Mouse (Mus musculus) liver, embryonic 16.5 days (tissue): Measurements from ENCODE around the gene St3gal2. TPM values are rescaled to one million over a fixed set of nuclear protein-coding genes. Genes with fewer than 3 reads are reported as not detected.
"Not testable (repeated sequence)": the region's sequence is repeated elsewhere in the genome, so short reads cannot be mapped to it uniquely, and the experiment has no call there.

Experiments
- ATAC-seq: fragments of 200-750 bp; cut with Nextera tagmentation; 2 replicates; pipeline ENCODE4 v1.8.0; 2017; ENCODE audit warnings: low read depth, mild to moderate bottlenecking, moderate number of reproducible peaks, moderate library complexity
- H3K27ac ChIP-seq: fragments of 300-500 bp; sonication (generic); 2 replicates; pipeline ENCODE4 v1.5.1; 2014; ENCODE audit warnings: mild to moderate bottlenecking, low read length
- H3K27me3 ChIP-seq: fragments of 300-500 bp; sonication (generic); 2 replicates; pipeline ENCODE4 v1.6.1; 2014; ENCODE audit warnings: low read depth, low read length, mixed read lengths; ENCODE audit not compliant: control insufficient read depth, insufficient read depth
- H3K36me3 ChIP-seq: fragments of 300-500 bp; sonication (generic); 2 replicates; pipeline ENCODE4 v1.6.1; 2014; ENCODE audit warnings: mild to moderate bottlenecking; ENCODE audit not compliant: control insufficient read depth, insufficient read depth
- H3K4me1 ChIP-seq: fragments of 300-500 bp; sonication (generic); 2 replicates; pipeline ENCODE4 v1.6.1; 2014; ENCODE audit warnings: low read depth, low read length, mixed read lengths; ENCODE audit not compliant: control insufficient read depth
- H3K4me2 ChIP-seq: fragments of 300-500 bp; sonication (generic); 2 replicates; pipeline ENCODE4 v1.6.1; 2014; ENCODE audit warnings: low read depth, low read length, mixed read lengths
- H3K4me3 ChIP-seq: fragments of 300-500 bp; sonication (generic); 2 replicates; pipeline ENCODE4 v1.5.1; 2014; ENCODE audit warnings: low read depth, mild to moderate bottlenecking, low read length
- H3K9ac ChIP-seq: fragments of 300-500 bp; sonication (generic); 2 replicates; pipeline ENCODE4 v1.6.1; 2014; ENCODE audit warnings: low read depth, low read length
- H3K9me3 ChIP-seq: fragments of 300-500 bp; sonication (generic); replicated peaks from 2 replicates; pipeline ENCODE4 v1.6.1; 2016; ENCODE audit warnings: low read length; ENCODE audit not compliant: control insufficient read depth
- WGBS: fragments of 180-500 bp; shearing (Covaris S2); extraction: QIAGEN DNeasy Blood & Tissue Kit; methylation state at CpG from one replicate; pipeline ENCODE4 v1.1.7; 2014; ENCODE audit not compliant: insufficient replicate concordance; 5-methylcytosine and 5-hydroxymethylcytosine counted together
- polyA plus RNA-seq: library from polyadenylated mRNA; unstranded; fragments of >200 nt; fragmentation: Nextera tagmentation; extraction: Ambion mirVana; gene quantifications from 2 replicates; pipeline ENCODE4 v1.2.1, GENCODE M21; 2015

Gene St3gal2
- polyA plus RNA-seq, 1 experiment from 2014 or later: 23.7 TPM

GRCm38 (mm10) chr8:110950065-110950484 is 30.4 kb downstream of the St3gal2 start:
- ATAC-seq: no peak
- Histone ChIP-seq H3K9me3 (no peaks in the 10 kb centered on the region), H3K4me1 (0 out of 2 replicates have a peak, but pooled peaks cover 2% of the 10 kb centered on the region), H3K4me2 (no peak overlapping the region), H3K27me3 (no peaks in the 10 kb centered on the region), H3K36me3 (no peaks in the 10 kb centered on the region), H3K4me3 (no peak overlapping the region), H3K27ac (no peak overlapping the region), H3K9ac (no peak overlapping the region)
- WGBS: 79% methylated on average over 17 of the region's 17 CpGs

GRCm38 (mm10) chr8:110954776-110955175 is 35.1 kb downstream of the St3gal2 start:
- WGBS: 51% methylated on average over 8 of the region's 8 CpGs

DNA sequence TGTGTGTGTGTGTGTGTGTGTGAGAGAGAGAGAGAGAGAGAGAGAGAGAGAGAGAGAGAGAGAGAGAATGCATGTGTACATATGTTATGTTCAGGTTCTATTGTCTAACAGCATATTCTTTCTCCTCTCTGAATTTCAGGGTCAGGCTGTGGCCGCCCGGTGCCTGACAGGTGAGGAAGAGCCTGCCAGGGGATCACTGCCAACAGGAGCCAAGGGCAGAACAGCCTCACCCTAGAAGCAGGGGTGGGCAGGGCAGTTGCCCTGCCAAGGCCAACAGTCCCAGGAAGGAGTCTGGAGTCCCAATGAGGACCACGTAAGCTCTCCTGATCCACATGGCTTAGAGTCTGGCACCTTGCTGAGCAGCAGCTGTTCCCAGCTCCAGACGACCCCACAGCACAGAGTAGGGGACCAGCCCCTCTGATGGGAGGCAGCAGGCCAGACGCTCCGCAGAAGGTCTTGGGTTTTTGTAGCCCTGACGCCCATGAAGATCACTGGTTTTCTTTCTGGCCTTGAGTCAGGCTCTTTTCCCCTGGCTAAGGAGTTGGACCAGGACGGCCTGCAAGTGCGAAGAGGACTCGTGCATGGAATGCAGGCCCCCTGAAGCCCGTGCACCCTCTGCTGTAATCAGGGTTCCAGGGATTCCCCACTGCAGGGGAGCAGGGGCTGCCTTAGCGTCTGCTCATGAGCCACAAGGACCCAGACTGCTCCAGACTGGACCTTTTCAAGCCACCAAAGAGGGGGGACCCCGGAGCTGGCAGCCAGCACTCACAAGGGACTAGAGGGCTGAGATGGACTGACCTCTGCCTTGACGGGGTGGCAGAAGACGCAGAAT is 37.1 kb downstream of the St3gal2 start:
- H3K4me3 ChIP-seq: no peak overlapping the region
- no peak overlapping the region for H3K4me2 ChIP-seq
- peaks cover 24% of the 10 kb centered on the region for H3K36me3 ChIP-seq
- no peak overlapping the region for H3K9ac ChIP-seq
- no peaks in the 10 kb centered on the region for H3K9me3 ChIP-seq
- H3K27me3 ChIP-seq: no peaks in the 10 kb centered on the region
- no peaks in the 10 kb centered on the region for H3K4me1 ChIP-seq
- WGBS: 89% methylated on average over 15 of the region's 15 CpGs
- ATAC-seq: no peak
- H3K27ac ChIP-seq: no peak overlapping the region

More at GRCm38 (mm10) chr8:110954776-110955175, 35.1 kb downstream of the St3gal2 start:
- peaks cover 21% of the 10 kb centered on the region for H3K36me3 ChIP-seq
- no peak for ATAC-seq
- no peaks in the 10 kb centered on the region for H3K27me3 ChIP-seq
- no peak overlapping the region for H3K27ac ChIP-seq
- no peak overlapping the region for H3K9ac ChIP-seq
- H3K4me1 ChIP-seq: no peaks in the 10 kb centered on the region
- no peak overlapping the region for H3K4me2 ChIP-seq
- H3K4me3 ChIP-seq: no peak overlapping the region
- no peaks in the 10 kb centered on the region for H3K9me3 ChIP-seq

GRCm38 (mm10) chr8:110957471-110957870 is 37.7 kb downstream of the St3gal2 start:
- Histone ChIP-seq H3K27ac (no peak overlapping the region), H3K9me3 (no peaks in the 10 kb centered on the region), H3K4me1 (no peaks in the 10 kb centered on the region), H3K4me3 (no peak overlapping the region), H3K27me3 (no peaks in the 10 kb centered on the region), H3K9ac (no peak overlapping the region), H3K36me3 (peaks cover 31% of the 10 kb centered on the region), H3K4me2 (no peak overlapping the region)
- no peak for ATAC-seq
- WGBS: 92% methylated on average over 19 of the region's 19 CpGs

GRCm38 (mm10) chr8:110958135-110958534 is 38.4 kb downstream of the St3gal2 start:
- H3K4me2 ChIP-seq: no peak overlapping the region
- peaks cover 37% of the 10 kb centered on the region for H3K36me3 ChIP-seq
- WGBS: 78% methylated on average over 5 of the region's 5 CpGs
- no peaks in the 10 kb centered on the region for H3K4me1 ChIP-seq
- no peak overlapping the region for H3K9ac ChIP-seq
- no peaks in the 10 kb centered on the region for H3K9me3 ChIP-seq
- H3K4me3 ChIP-seq: no peak overlapping the region
- ATAC-seq: no peak
- no peaks in the 10 kb centered on the region for H3K27me3 ChIP-seq
- H3K27ac ChIP-seq: no peak overlapping the region

GRCm38 (mm10) chr8:110958553-110958952 is 38.8 kb downstream of the St3gal2 start:
- not testable (repeated sequence) for H3K4me2 ChIP-seq, H3K4me3 ChIP-seq, H3K9me3 ChIP-seq, H3K4me1 ChIP-seq, H3K9ac ChIP-seq, ATAC-seq, H3K27me3 ChIP-seq, H3K27ac ChIP-seq
- peaks cover 38% of the 10 kb centered on the region for H3K36me3 ChIP-seq
- WGBS: 90% methylated on average over 7 of the region's 7 CpGs

DNA sequence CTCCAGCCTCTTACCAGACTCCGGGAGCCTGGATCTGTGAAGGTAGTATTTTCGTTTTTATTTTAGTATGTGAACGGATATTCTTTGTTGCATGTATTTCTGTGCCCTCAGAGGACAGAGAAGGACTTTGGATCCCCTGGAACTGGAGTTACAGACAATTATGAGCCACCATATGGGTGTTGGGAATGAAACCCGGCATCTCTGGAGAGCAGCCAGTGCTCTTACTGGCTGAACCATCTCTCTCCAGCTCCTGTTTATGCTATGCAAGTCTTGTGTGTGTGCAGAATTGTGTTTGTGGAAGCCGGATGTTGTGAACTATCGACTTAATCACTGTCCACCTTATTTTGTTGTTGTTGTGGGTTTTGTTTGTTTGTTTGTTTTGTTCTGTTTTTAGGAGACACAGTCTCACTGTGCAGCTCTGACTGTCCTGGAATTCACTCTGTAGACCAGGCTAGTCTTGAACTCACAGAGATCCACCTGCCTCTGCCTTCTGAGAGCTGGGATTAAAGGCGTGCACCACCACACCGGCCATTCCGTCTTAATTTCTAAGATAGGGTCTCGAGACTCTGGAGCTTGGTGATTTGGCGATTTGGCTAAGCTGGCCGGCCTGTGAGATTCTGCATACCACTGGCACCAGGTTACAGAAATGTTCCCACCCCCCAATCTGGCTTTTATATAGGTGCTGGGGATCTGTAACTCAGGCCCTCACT is 39.5 kb downstream of the St3gal2 start:
- Histone ChIP-seq H3K9ac (no peak overlapping the region), H3K27me3 (no peaks in the 10 kb centered on the region), H3K4me2 (no peak overlapping the region), H3K27ac (no peak overlapping the region), H3K9me3 (no peaks in the 10 kb centered on the region), H3K4me3 (no peak overlapping the region), H3K36me3 (peaks cover 39% of the 10 kb centered on the region), H3K4me1 (no peaks in the 10 kb centered on the region)
- WGBS: 89% methylated on average over 12 of the region's 12 CpGs
- no peak for ATAC-seq

GRCm38 (mm10) chr8:110959906-110960305 is 40.2 kb downstream of the St3gal2 start:
- Histone ChIP-seq H3K36me3 (peaks cover 41% of the 10 kb centered on the region), H3K4me3 (no peak overlapping the region), H3K27ac (no peak overlapping the region), H3K4me1 (no peaks in the 10 kb centered on the region), H3K4me2 (no peak overlapping the region), H3K9me3 (no peaks in the 10 kb centered on the region), H3K9ac (no peak overlapping the region), H3K27me3 (no peaks in the 10 kb centered on the region)
- 92% methylated on average over 6 of the region's 6 CpGs for WGBS
- no peak for ATAC-seq

DNA sequence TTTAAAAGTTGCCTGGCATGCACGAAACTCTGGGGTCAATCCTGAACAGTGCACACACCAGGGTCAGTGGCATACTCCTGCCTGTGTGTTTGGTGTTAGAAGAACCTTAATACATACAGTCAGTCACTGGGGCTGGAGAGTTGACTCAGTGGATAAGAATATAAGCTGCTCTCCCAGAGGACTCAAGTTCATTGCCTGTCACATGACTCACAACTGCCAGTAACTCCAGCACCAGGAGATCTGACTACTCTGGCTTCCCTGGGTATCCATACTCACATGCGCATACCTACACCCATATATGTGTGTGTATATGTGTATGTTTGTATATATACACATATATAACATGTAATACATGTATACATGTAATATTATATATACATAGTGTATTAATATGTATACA is 43.3 kb downstream of the St3gal2 start:
- Histone ChIP-seq H3K36me3 (peaks cover 43% of the 10 kb centered on the region), H3K9ac (no peak overlapping the region), H3K4me2 (no peak overlapping the region), H3K4me1 (no peaks in the 10 kb centered on the region; the same call in 1 of the 2 replicates), H3K9me3 (no peaks in the 10 kb centered on the region), H3K4me3 (no peak overlapping the region), H3K27ac (no peak overlapping the region), H3K27me3 (no peaks in the 10 kb centered on the region)
- 85% methylated on average over 2 of the region's 2 CpGs for WGBS
- no peak for ATAC-seq
